Mouse (Mus musculus): ENCODE data around the gene Stat3.
A peak's percentile ranks its signal among the peaks of the same experiment; 100 is the strongest.

Stat3 gene

GRCm38 (mm10) chr11:100964180-100964579 lies 24.8 kb upstream of the Stat3 start:
- no peak for DNase-seq (ENCODE audit: low spot score in 2 of 2)

DNA sequence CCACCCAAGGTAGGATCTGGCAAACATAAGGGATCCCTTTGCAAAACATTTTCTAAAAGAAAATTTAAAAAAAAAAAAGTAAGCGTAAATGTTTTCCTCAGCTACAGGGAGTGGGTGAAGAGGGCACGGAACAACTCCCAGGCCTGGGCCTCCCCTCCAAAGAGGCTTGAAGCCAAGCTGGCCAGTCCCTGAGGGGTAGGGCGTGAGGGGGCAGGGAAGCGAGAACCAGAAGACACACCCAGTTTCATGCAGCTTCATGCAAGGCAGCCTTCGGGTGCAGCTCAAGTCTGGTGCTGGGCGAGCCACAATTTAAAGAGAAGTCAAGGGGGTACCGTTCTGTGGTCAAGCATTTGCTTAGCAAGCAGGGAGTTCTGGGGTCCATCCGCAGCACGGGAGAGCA lies 24.3 kb upstream of the Stat3 start:
- no peak for DNase-seq (ENCODE audit: low spot score in 2 of 2)

- no peak for DNase-seq (ENCODE audit: low spot score in 2 of 2)
Observed at GRCm38 (mm10) chr11:100962371-100962911, 23.1 kb upstream of the Stat3 start.

GRCm38 (mm10) chr11:100960540-100960939 lies 21.2 kb upstream of the Stat3 start:
- DNase-seq (ENCODE audit: low spot score in 2 of 2), result peak in 1 of 2 experiments; percentile 31

- DNase-seq (ENCODE audit: low spot score in 2 of 2), result no peak
Observed at GRCm38 (mm10) chr11:100959826-100960225, 20.5 kb upstream of the Stat3 start.

- DNase-seq (ENCODE audit: low spot score in 2 of 2), result peak in 1 of 2 experiments; percentile 49
Observed at GRCm38 (mm10) chr11:100959464-100959810, 20.1 kb upstream of the Stat3 start.

DNA sequence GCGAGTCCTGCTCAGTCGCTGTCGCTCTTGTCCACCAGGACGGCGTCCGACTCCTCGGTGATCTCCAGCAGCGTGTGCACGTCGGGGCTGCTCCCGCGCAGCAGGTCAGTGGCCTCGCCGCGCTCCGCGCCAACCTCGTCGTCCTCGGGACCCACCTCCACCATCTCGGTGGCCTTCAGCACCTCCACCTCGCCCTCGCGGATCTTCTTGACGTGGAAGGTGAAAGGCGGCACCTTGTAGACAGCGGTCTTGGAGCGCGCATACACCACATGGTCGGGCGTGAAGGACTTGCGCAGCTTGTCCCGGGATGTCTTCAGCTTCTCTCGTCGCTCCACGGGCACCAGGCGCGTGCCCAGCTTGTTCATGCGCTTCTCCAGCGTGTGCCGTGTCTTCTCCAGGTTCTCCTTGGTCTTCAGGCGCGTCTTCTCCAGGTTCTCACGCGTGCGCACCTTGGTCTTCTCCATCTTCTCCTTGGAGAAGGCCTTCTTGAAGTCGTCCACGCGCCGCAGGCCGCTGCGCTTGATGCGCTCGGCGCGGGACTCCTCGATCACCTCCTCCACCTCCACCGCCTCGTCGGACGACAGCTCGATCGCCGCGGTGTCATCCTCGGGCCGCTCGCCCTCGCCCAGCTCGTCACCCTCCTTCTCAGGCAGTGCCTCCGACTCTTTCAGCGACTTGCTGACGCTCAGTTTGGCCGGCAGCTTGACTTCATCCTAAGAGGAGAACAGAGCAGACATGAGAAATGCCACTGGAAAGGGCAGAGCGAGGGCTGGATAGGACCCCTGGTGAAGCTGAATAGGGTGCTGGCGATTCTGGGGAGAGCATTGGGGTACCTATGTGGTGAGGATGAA lies 19.5 kb upstream of the Stat3 start:
- no peak for DNase-seq (ENCODE audit: low spot score in 2 of 2)

GRCm38 (mm10) chr11:100957915-100958469 lies 18.7 kb upstream of the Stat3 start:
- no peak for DNase-seq (ENCODE audit: low spot score in 2 of 2)

DNA sequence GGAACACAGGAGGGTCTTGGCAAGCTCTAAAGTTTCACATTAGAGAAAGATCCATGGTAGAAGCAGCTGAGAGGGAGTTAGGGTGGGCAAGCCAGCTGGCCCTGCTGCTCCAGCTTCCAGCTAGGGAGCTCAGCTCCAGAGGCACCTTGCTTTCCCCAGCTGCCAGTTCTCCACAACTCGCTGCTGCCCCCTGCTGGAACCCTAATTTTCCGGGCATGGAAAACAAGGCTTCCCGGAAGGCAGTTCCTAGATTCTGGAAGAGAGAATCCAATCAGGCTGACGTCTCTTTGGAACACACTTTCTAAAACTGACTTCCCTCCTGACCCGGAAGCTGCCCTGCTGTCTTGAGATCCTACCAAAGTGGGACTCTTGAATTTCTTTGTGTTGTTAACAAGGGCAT lies 17.9 kb upstream of the Stat3 start:
- DNase-seq (ENCODE audit: low spot score in 2 of 2), result peak; percentile 56 to 87

DNA sequence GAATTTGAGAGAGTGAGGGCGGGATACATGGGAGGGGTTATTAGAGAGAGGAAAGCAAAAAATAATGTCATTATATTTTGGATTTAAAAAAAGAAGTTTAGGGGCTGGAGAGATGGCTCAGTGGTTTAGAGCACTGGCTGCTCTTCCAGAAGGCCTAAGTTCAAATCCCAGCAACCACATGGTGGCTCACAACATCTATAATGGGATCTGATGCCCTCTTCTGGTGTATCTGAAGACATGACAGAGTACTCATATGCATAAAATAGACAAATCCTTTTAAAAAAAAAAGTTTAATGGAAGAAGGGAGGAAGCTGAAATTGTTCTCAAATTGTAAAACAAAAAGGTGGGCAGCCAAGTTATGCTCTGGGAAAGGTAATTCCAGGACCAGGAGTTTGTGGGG lies 10.2 kb upstream of the Stat3 start:
- no peak for DNase-seq (ENCODE audit: low spot score in 2 of 2)

DNA sequence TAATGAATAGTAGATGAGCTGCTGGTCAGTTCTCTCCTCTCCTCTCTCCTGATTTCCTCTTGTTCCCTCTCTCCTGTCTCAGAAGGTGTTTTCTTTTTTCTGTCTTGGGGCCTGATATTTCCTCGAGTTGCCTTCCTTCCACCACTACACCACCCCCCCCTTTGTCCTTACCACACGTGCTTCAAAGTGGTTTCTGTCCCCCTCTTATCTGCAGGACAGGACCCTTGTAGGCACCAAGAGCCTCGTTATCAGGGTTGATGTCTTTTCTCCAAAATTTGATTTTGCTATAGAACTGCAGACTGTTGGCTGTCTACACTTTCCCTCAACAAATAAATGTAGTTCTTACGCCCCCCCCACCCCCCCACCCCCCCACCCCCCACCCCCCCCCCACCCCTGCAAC lies 9.0 kb upstream of the Stat3 start:
- DNase-seq (ENCODE audit: low spot score in 2 of 2), result no peak

GRCm38 (mm10) chr11:100947548-100947947 lies 8.2 kb upstream of the Stat3 start:
- DNase-seq (ENCODE audit: low spot score in 2 of 2), result no peak

- no peak for DNase-seq (ENCODE audit: low spot score in 2 of 2)
Observed at GRCm38 (mm10) chr11:100946862-100947261, 7.5 kb upstream of the Stat3 start.

DNA sequence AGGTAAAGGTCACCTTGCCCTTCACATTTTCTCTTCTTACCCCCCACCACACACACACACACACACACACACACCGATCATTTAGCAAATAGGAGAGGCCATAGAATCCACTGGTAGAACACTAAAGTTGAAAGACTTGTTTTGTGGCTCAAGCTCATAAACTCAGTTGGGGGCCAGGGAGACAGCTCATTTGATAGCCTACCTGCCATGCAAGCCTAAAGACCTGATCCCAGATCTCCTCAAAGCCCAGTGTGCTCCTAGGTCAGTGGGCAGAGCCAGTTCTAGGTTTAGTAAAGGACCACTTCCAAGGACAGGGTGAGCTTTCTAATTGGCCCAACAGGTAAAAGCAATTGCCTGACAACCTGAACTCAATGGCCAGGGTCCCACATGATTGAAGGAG lies 3.0 kb upstream of the Stat3 start:
- no peak for DNase-seq (ENCODE audit: low spot score in 2 of 2)

GRCm38 (mm10) chr11:100938711-100939511 lies 429 bp downstream of the Stat3 start:
- DNase-seq (ENCODE audit: low spot score in 2 of 2), result no peak

GRCm38 (mm10) chr11:100938112-100938511 lies 1.2 kb downstream of the Stat3 start:
- no peak for DNase-seq (ENCODE audit: low spot score in 2 of 2)

GRCm38 (mm10) chr11:100937295-100937694 lies 2.0 kb downstream of the Stat3 start:
- DNase-seq (ENCODE audit: low spot score in 2 of 2), result no peak

DNA sequence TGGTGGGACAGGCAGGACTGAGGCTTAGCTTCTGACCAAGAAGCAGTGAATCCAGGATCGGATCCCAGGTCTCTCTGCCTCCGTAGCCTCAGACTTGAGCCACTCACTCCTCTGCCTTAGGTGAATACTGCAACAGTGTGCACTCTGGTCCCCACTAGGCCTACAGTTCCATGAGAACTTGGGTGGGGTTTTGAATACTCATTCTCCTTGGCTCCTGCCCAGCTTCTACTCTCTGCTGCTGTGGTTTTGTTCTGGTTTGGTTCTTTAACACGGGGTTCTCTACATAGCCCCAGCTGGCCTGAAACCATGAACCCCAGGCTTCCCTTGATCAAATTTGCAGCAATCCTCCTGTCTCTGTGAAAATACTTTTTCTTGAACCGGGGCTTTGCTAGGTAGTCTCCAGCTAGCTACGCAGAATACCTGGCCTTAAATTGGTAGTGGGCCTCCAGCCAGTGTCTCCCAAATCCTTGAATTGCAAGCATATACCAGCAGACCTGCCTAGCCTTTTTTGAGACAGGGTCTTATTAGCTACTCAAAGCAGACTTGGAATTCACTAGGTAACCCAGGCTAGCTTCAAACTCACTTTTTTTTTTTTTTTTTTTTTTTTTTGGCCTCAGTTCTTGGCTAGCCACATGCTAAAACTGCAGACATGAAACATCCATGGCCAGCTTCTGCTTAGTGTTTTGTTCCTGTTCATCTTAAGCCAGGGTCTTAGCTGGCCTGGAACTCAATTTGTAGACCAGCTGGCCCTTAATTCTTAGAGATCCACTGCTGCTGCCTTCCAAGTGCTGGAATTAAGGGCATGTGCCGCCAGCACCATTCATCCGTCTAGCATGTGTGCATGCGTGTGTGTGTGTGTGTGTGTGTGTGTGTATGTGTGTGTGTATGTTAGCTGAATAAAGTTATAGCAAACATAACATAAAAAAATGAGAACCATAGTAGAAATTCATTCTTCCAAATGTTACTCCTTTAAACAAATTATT lies 3.7 kb downstream of the Stat3 start:
- DNase-seq (ENCODE audit: low spot score in 2 of 2), result no peak

DNA sequence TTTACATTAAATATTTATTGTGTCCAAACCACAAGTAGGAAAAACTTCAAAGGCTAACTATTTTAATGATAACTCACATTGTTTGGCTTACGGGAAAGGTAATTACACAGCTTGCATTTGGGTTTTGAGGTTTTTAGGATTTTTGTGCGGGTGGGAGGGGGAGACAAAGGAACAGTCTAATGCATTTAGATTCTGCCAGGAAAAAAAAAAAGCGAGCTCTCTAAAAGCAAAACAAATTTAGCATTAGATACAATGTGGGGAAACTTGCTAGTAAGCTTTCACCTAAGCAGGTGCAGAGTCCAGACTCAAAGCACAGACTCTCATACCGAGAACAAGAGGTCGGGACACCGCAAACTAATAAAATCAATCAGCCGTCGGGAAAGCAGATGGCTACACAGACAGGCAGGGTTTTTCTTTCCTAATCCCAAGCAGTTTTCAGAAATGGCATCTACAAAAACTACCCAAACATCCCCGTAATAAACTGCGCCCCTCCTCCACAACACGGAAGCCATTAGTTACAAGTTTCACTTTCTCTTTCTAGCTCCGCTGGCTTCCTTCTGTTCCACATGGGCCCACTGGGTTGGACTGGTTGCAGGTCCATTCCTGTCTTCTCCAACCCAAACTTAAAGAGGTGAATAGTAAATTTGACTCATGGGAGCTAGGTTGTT lies 8.0 kb downstream of the Stat3 start:
- no peak for DNase-seq (ENCODE audit: low spot score in 2 of 2)

DNA sequence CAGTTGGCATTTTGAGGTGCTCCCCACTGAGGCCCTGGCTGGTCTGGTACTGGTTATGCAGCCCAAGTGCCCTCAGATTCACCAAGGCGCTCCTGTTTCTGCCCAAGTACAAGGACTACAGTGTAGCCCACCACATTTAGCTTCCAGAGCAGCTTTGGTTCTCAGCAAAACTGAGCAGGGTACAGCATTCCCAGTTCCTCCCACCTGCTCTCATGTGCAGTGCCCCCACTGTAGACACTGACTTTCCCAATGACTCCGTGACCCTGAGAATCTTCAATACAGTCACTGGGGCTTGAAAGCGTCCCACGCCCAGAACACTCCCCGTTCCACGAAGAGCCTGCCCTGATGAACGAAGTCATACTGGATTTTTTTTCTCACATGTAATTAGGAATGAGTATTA lies 8.7 kb downstream of the Stat3 start:
- no peak for DNase-seq (ENCODE audit: low spot score in 2 of 2)

GRCm38 (mm10) chr11:100927386-100927785 lies 12.0 kb downstream of the Stat3 start:
- DNase-seq (ENCODE audit: low spot score in 2 of 2), result no peak
